ENCODE assay signal across 27 mouse cellular contexts in genomic region chr11:5219910-5220447, GRCm38 (mm10). TPM values are rescaled to one million over a fixed set of nuclear protein-coding genes. Genes with fewer than 3 reads are reported as not detected.
DNase-seq lines count a peak whose midpoint lies in the region; ATAC-seq and TF ChIP-seq lines count a peak whose summit lies in the region.
"Had no signal": no experiment of that assay in that cellular context is flagged by ENCODE, and none has a peak within 500 bp of the region (broad histone marks: within the 10 kb centered on the region; RNA-seq: fewer than 3 reads in every experiment).

No protein-coding gene starts in this region.

- no peaks in the 10 kb centered on the region for H3K9me3 ChIP-seq in embryonic facial prominence, embryonic 11.5 days (replicated peaks; ENCODE audit: control insufficient read depth, low read length)
- H3K9me3 ChIP-seq in embryonic facial prominence, embryonic 10.5 days = no peaks in the 10 kb centered on the region
- H3K9me3 ChIP-seq in lung, embryonic 14.5 days (ENCODE audit: low read depth, low read length) = no peaks in the 10 kb centered on the region
- H3K9me3 ChIP-seq in embryonic facial prominence, embryonic 15.5 days (replicated peaks) = no peaks in the 10 kb centered on the region
- H3K9me3 ChIP-seq in neural tube, embryonic 15.5 days (replicated peaks) = no peaks in the 10 kb centered on the region
- H3K9me3 ChIP-seq: embryonic facial prominence, embryonic 12.5 days; G1E; heart, embryonic 10.5 days; heart, embryonic 15.5 days; hindbrain, embryonic 13.5 days; megakaryocyte, embryonic 14.5 days; midbrain, embryonic 13.5 days; neural tube, embryonic 12.5 days had no signal

- no peak overlapping the region for H3K4me3 ChIP-seq in embryonic facial prominence, embryonic 11.5 days (ENCODE audit: low read depth, low read length)
- H3K4me3 ChIP-seq in embryonic facial prominence, embryonic 10.5 days = no peak overlapping the region
- no peak overlapping the region for H3K4me3 ChIP-seq in lung, embryonic 14.5 days (ENCODE audit: low read depth, low read length)
- H3K4me3 ChIP-seq in embryonic facial prominence, embryonic 15.5 days (replicated peaks) = no peak overlapping the region
- no peak overlapping the region for H3K4me3 ChIP-seq in neural tube, embryonic 15.5 days (replicated peaks)
- H3K4me3 ChIP-seq: embryonic facial prominence, embryonic 12.5 days; heart, embryonic 10.5 days; heart, embryonic 15.5 days; hindbrain, embryonic 13.5 days; megakaryocyte, embryonic 14.5 days; midbrain, embryonic 13.5 days; neural tube, embryonic 12.5 days had no signal

- DNase-seq in embryonic facial prominence, embryonic 11.5 days (ENCODE audit: low spot score) = peak; percentile 19
- DNase-seq in embryonic facial prominence, embryonic 10.5 days (ENCODE audit: low spot score) = no peak
- DNase-seq in lung, embryonic 14.5 days = peak; percentile 46
- DNase-seq in lung, postnatal 36 days = no peak
- no peak for DNase-seq in left cerebral cortex, postnatal 4 days
- DNase-seq: adrenal gland, adult 8-10 months; cerebellum, adult 9-10 months; cerebellum, postnatal 36 days; gastrocnemius, postnatal 10 days; kidney, adult 11 months; kidney, postnatal 14 days; layer of hippocampus, adult 9-11 months; liver; lung, adult 2 months; lung, postnatal 4 days; thymus, postnatal 4 days had no signal

- H3K36me3 ChIP-seq in embryonic facial prominence, embryonic 11.5 days (replicated peaks; ENCODE audit: control insufficient read depth, insufficient read depth, low read depth, low read length) = no peaks in the 10 kb centered on the region
- no peaks in the 10 kb centered on the region for H3K36me3 ChIP-seq in embryonic facial prominence, embryonic 10.5 days (replicated peaks)
- H3K36me3 ChIP-seq in lung, embryonic 14.5 days (ENCODE audit: insufficient read depth) = no peaks in the 10 kb centered on the region
- H3K36me3 ChIP-seq in embryonic facial prominence, embryonic 15.5 days = no peaks in the 10 kb centered on the region
- H3K36me3 ChIP-seq in neural tube, embryonic 15.5 days = no peaks in the 10 kb centered on the region
- H3K36me3 ChIP-seq: embryonic facial prominence, embryonic 12.5 days; G1E; heart, embryonic 10.5 days; heart, embryonic 15.5 days; hindbrain, embryonic 13.5 days; midbrain, embryonic 13.5 days; neural tube, embryonic 12.5 days had no signal

- no peak overlapping the region for H3K27ac ChIP-seq in embryonic facial prominence, embryonic 11.5 days (replicated peaks; ENCODE audit: low read depth, low read length)
- no peak overlapping the region for H3K27ac ChIP-seq in embryonic facial prominence, embryonic 10.5 days (replicated peaks)
- no peak overlapping the region for H3K27ac ChIP-seq in lung, embryonic 14.5 days (ENCODE audit: low read depth)
- 0 out of 2 replicates have a peak overlapping the region, but pooled peaks have one; percentile 13 for H3K27ac ChIP-seq in embryonic facial prominence, embryonic 15.5 days (replicated peaks)
- H3K27ac ChIP-seq in neural tube, embryonic 15.5 days (replicated peaks) = peak overlapping the region; percentile 7; the same call in 1 of the 2 replicates
- H3K27ac ChIP-seq: embryonic facial prominence, embryonic 12.5 days; heart, embryonic 10.5 days; heart, embryonic 15.5 days; hindbrain, embryonic 13.5 days; liver, embryonic 14.5 days; midbrain, embryonic 13.5 days; neural tube, embryonic 12.5 days had no signal

- ATAC-seq in embryonic facial prominence, embryonic 11.5 days (replicated peaks; ENCODE audit: insufficient number of reproducible peaks, low FRiP score, low TSS enrichment, low read depth) = no peak
- ATAC-seq in lung, embryonic 14.5 days (ENCODE audit: insufficient read depth) = no peak
- ATAC-seq in embryonic facial prominence, embryonic 15.5 days (ENCODE audit: insufficient number of reproducible peaks, low FRiP score, low TSS enrichment, low read depth) = no peak
- ATAC-seq in neural tube, embryonic 15.5 days (ENCODE audit: low FRiP score) = no peak
- ATAC-seq: midbrain, embryonic 13.5 days had no signal

- no peak overlapping the region for H3K9ac ChIP-seq in embryonic facial prominence, embryonic 11.5 days (replicated peaks; ENCODE audit: low read length)
- no peak overlapping the region for H3K9ac ChIP-seq in lung, embryonic 14.5 days
- H3K9ac ChIP-seq in embryonic facial prominence, embryonic 15.5 days = no peak overlapping the region
- H3K9ac ChIP-seq in neural tube, embryonic 15.5 days (replicated peaks) = no peak overlapping the region
- H3K9ac ChIP-seq: embryonic facial prominence, embryonic 12.5 days; heart, embryonic 15.5 days; hindbrain, embryonic 13.5 days; liver, embryonic 14.5 days; midbrain, embryonic 13.5 days; neural tube, embryonic 12.5 days had no signal

- intact Hi-C loops in left cerebral cortex, postnatal 4 days (cut with DNase I) = no loop called here

- 41% methylated on average over 6 of the region's 6 CpGs for WGBS in embryonic facial prominence, embryonic 11.5 days
- 42% methylated on average over 6 of the region's 6 CpGs for WGBS in embryonic facial prominence, embryonic 10.5 days
- WGBS in lung, embryonic 14.5 days = 33% methylated on average over 6 of the region's 6 CpGs
- WGBS in embryonic facial prominence, embryonic 15.5 days = 50% methylated on average over 6 of the region's 6 CpGs
- WGBS in neural tube, embryonic 15.5 days = 25% methylated on average over 6 of the region's 6 CpGs

- no peak for TF ChIP-seq CTCF in lung, embryonic 14.5 days (IDR thresholded peaks at IDR 0.05; ENCODE audit: low read depth)

- no peaks in the 10 kb centered on the region for H3K27me3 ChIP-seq in embryonic facial prominence, embryonic 11.5 days (ENCODE audit: control insufficient read depth, insufficient read depth, low read length)
- no peaks in the 10 kb centered on the region for H3K27me3 ChIP-seq in embryonic facial prominence, embryonic 10.5 days (replicated peaks; ENCODE audit: low read depth, poor library complexity, severe bottlenecking)
- no peaks in the 10 kb centered on the region for H3K27me3 ChIP-seq in lung, embryonic 14.5 days (ENCODE audit: insufficient read depth, low read length)
- H3K27me3 ChIP-seq in embryonic facial prominence, embryonic 15.5 days = no peaks in the 10 kb centered on the region
- no peaks in the 10 kb centered on the region for H3K27me3 ChIP-seq in neural tube, embryonic 15.5 days (replicated peaks)
- H3K27me3 ChIP-seq: embryonic facial prominence, embryonic 12.5 days; heart, embryonic 15.5 days; hindbrain, embryonic 13.5 days; neural tube, embryonic 12.5 days had no signal

- no peaks in the 10 kb centered on the region for H3K4me1 ChIP-seq in embryonic facial prominence, embryonic 11.5 days (ENCODE audit: control insufficient read depth, insufficient read depth, low read length)
- H3K4me1 ChIP-seq in embryonic facial prominence, embryonic 10.5 days = peaks cover 37% of the 10 kb centered on the region
- no peaks in the 10 kb centered on the region for H3K4me1 ChIP-seq in lung, embryonic 14.5 days (ENCODE audit: insufficient read depth)
- peaks cover 23% of the 10 kb centered on the region; the same call in 1 of the 2 replicates for H3K4me1 ChIP-seq in embryonic facial prominence, embryonic 15.5 days
- peaks cover 9% of the 10 kb centered on the region; the same call in 1 of the 2 replicates for H3K4me1 ChIP-seq in neural tube, embryonic 15.5 days

- no peak overlapping the region for H3K4me2 ChIP-seq in embryonic facial prominence, embryonic 11.5 days (ENCODE audit: low read depth, low read length)
- no peak overlapping the region for H3K4me2 ChIP-seq in lung, embryonic 14.5 days
- H3K4me2 ChIP-seq in embryonic facial prominence, embryonic 15.5 days (replicated peaks) = no peak overlapping the region
- no peak overlapping the region for H3K4me2 ChIP-seq in neural tube, embryonic 15.5 days
- H3K4me2 ChIP-seq: embryonic facial prominence, embryonic 12.5 days; heart, embryonic 15.5 days; hindbrain, embryonic 13.5 days; midbrain, embryonic 13.5 days; neural tube, embryonic 12.5 days had no signal

RNA-seq across cellular contexts. Expression of gene Kremen1, which starts 41.4 kb away (rescaled TPM):
- polyA plus RNA-seq in embryonic facial prominence, embryonic 11.5 days (2014; fragmentation: Nextera tagmentation; extraction: Ambion mirVana) = 7.1 and 8.2 TPM in 2 replicates
- polyA plus RNA-seq in embryonic facial prominence, embryonic 10.5 days (2016; fragmentation: Nextera tagmentation; extraction: Ambion mirVana) = 16.5 and 17.3 TPM in 2 replicates
- polyA plus RNA-seq in lung, embryonic 14.5 days (2014; fragmentation: Nextera tagmentation; extraction: Ambion mirVana) = 12.5 and 14.5 TPM in 2 replicates
- polyA plus RNA-seq in embryonic facial prominence, embryonic 15.5 days (2015; fragmentation: Nextera tagmentation; extraction: Ambion mirVana) = 39.5 and 40.5 TPM in 2 replicates
- polyA plus RNA-seq in neural tube, embryonic 15.5 days (2015; fragmentation: Nextera tagmentation; extraction: Ambion mirVana) = 5.7 and 10.2 TPM in 2 replicates
- total RNA-seq in left cerebral cortex, postnatal 4 days (2021) = 1 to 10 TPM; 9.0 to 9.8 TPM

Comparison
In these comparisons a context has a peak if more than half of its experiments do, and no peak if none do; other contexts are left out.
1. DNase-seq: peak in embryonic facial prominence, embryonic 11.5 days (single experiment) and lung, embryonic 14.5 days (single experiment); none in embryonic facial prominence, embryonic 10.5 days (single experiment), lung, postnatal 36 days (single experiment) and left cerebral cortex, postnatal 4 days (single experiment).
2. H3K27ac ChIP-seq: peak in embryonic facial prominence, embryonic 15.5 days (single experiment) and neural tube, embryonic 15.5 days (single experiment); none in embryonic facial prominence, embryonic 11.5 days (single experiment), embryonic facial prominence, embryonic 10.5 days (single experiment) and lung, embryonic 14.5 days (single experiment).